Mouse (Mus musculus): ENCODE data around the gene Klhdc3. TPM values are rescaled to one million over a fixed set of nuclear protein-coding genes. Genes with fewer than 3 reads are reported as not detected.

The Klhdc3 gene
- polyA plus RNA-seq, 1 experiment = 322 TPM

GRCm38 (mm10) chr17:46682654-46683389, 2.1 kb upstream of the Klhdc3 start:
- peaks cover 76% of the 10 kb centered on the region for H3K36me3 ChIP-seq (replicated peaks; ENCODE audit: low read length)
- no peak overlapping the region for H3K4me3 ChIP-seq (replicated peaks)
- no peaks in the 10 kb centered on the region for H3K27me3 ChIP-seq (replicated peaks)
- H3K4me1 ChIP-seq = peaks cover 38% of the 10 kb centered on the region
- no peaks in the 10 kb centered on the region for H3K9me3 ChIP-seq
- TF ChIP-seq FLI1 (IDR thresholded peaks at IDR 0.05; ENCODE audit: low read length) (no peak), GATA1 (IDR thresholded peaks at IDR 0.05; ENCODE audit: borderline replicate concordance, low read length) (no peak)

GRCm38 (mm10) chr17:46681466-46682118, 878 bp upstream of the Klhdc3 start:
- peaks cover 49% of the 10 kb centered on the region for H3K4me1 ChIP-seq
- H3K36me3 ChIP-seq (replicated peaks; ENCODE audit: low read length) = peaks cover 76% of the 10 kb centered on the region
- H3K27me3 ChIP-seq (replicated peaks) = no peaks in the 10 kb centered on the region
- TF ChIP-seq FLI1 (IDR thresholded peaks at IDR 0.05; ENCODE audit: low read length) (no peak), GATA1 (IDR thresholded peaks at IDR 0.05; ENCODE audit: borderline replicate concordance, low read length) (no peak)
- peak overlapping the region; percentile 95 for H3K4me3 ChIP-seq (replicated peaks)
- H3K9me3 ChIP-seq = no peaks in the 10 kb centered on the region

- Histone ChIP-seq H3K4me1 (peaks cover 63% of the 10 kb centered on the region), H3K9me3 (no peaks in the 10 kb centered on the region), H3K4me3 (replicated peaks) (peak overlapping the region; percentile 95), H3K27me3 (replicated peaks) (no peaks in the 10 kb centered on the region), H3K36me3 (replicated peaks; ENCODE audit: low read length) (peaks cover 76% of the 10 kb centered on the region)
- no peak for TF ChIP-seq FLI1 (IDR thresholded peaks at IDR 0.05; ENCODE audit: low read length)
- no peak for TF ChIP-seq GATA1 (IDR thresholded peaks at IDR 0.05; ENCODE audit: borderline replicate concordance, low read length)
Observed at GRCm38 (mm10) chr17:46679843-46680759, 613 bp downstream of the Klhdc3 start.

- H3K4me1 ChIP-seq = peaks cover 72% of the 10 kb centered on the region
- H3K9me3 ChIP-seq = no peaks in the 10 kb centered on the region
- H3K27me3 ChIP-seq (replicated peaks) = no peaks in the 10 kb centered on the region
- TF ChIP-seq FLI1 (IDR thresholded peaks at IDR 0.05; ENCODE audit: low read length) = no peak
- no peak for TF ChIP-seq GATA1 (IDR thresholded peaks at IDR 0.05; ENCODE audit: borderline replicate concordance, low read length)
- H3K4me3 ChIP-seq (replicated peaks) = peak overlapping the region; percentile 95
- peaks cover 72% of the 10 kb centered on the region for H3K36me3 ChIP-seq (replicated peaks; ENCODE audit: low read length)
Observed at GRCm38 (mm10) chr17:46678911-46679310, 1.8 kb downstream of the Klhdc3 start.

GRCm38 (mm10) chr17:46678416-46678815, 2.3 kb downstream of the Klhdc3 start, which contains the start of gene Mea1:
TSS of gene Mea1 (plus strand) at chr17:46678793.
- H3K4me3 ChIP-seq (replicated peaks) = peak within 1 kb of the TSS; percentile 95

GRCm38 (mm10) chr17:46674530-46675283, 6.0 kb downstream of the Klhdc3 start:
- H3K4me3 ChIP-seq (replicated peaks) = peak overlapping the region; percentile 92
- no peaks in the 10 kb centered on the region for H3K9me3 ChIP-seq
- TF ChIP-seq FLI1 (IDR thresholded peaks at IDR 0.05; ENCODE audit: low read length) (no peak), GATA1 (IDR thresholded peaks at IDR 0.05; ENCODE audit: borderline replicate concordance, low read length) (no peak)
- H3K36me3 ChIP-seq (replicated peaks; ENCODE audit: low read length) = peaks cover 80% of the 10 kb centered on the region
- no peaks in the 10 kb centered on the region for H3K27me3 ChIP-seq (replicated peaks)
- peaks cover 74% of the 10 kb centered on the region for H3K4me1 ChIP-seq

More at GRCm38 (mm10) chr17:46678416-46678815, 2.3 kb downstream of the Klhdc3 start, which contains the start of gene Mea1:
- Histone ChIP-seq H3K36me3 (replicated peaks; ENCODE audit: low read length) (peaks cover 67% of the 10 kb centered on the region), H3K9me3 (no peaks in the 10 kb centered on the region), H3K27me3 (replicated peaks) (no peaks in the 10 kb centered on the region), H3K4me1 (peaks cover 69% of the 10 kb centered on the region)
- TF ChIP-seq FLI1 (IDR thresholded peaks at IDR 0.05; ENCODE audit: low read length) (no peak), GATA1 (IDR thresholded peaks at IDR 0.05; ENCODE audit: borderline replicate concordance, low read length) (no peak)

- peak within 1 kb of the TSS; percentile 92 for H3K4me3 ChIP-seq (replicated peaks)
- H3K36me3 ChIP-seq (replicated peaks; ENCODE audit: low read length) = peaks cover 82% of the 10 kb centered on the region
- no peaks in the 10 kb centered on the region for H3K9me3 ChIP-seq
- no peaks in the 10 kb centered on the region for H3K27me3 ChIP-seq (replicated peaks)
- H3K4me1 ChIP-seq = peaks cover 66% of the 10 kb centered on the region
- TF ChIP-seq GATA1 (IDR thresholded peaks at IDR 0.05; ENCODE audit: borderline replicate concordance, low read length) (no peak), FLI1 (IDR thresholded peaks at IDR 0.05; ENCODE audit: low read length) (peak; percentile 26; the same call in 1 of the 2 replicates)
Observed at GRCm38 (mm10) chr17:46673850-46674529, 6.7 kb downstream of the Klhdc3 start, which contains the start of gene Rrp36. TSS of gene Rrp36 (minus strand) at chr17:46674352.

- Histone ChIP-seq H3K4me1 (peaks cover 27% of the 10 kb centered on the region), H3K36me3 (replicated peaks; ENCODE audit: low read length) (peaks cover 80% of the 10 kb centered on the region), H3K4me3 (replicated peaks) (no peak overlapping the region), H3K9me3 (no peaks in the 10 kb centered on the region), H3K27me3 (replicated peaks) (no peaks in the 10 kb centered on the region)
- TF ChIP-seq FLI1 (IDR thresholded peaks at IDR 0.05; ENCODE audit: low read length) (no peak), GATA1 (IDR thresholded peaks at IDR 0.05; ENCODE audit: borderline replicate concordance, low read length) (no peak)
Observed at GRCm38 (mm10) chr17:46669911-46670310, 10.8 kb downstream of the Klhdc3 start.
